Mouse (Mus musculus): ENCODE results near the gene Elmo1. TPM values are rescaled to one million over a fixed set of nuclear protein-coding genes. Genes with fewer than 3 reads are reported as not detected.

The Elmo1 gene
- polyA plus RNA-seq, 1 experiment from 2014 or later = 21.4 TPM

- Histone ChIP-seq H3K27me3 (replicated peaks; ENCODE audit: control insufficient read depth, insufficient read depth, low read length) (no peaks in the 10 kb centered on the region), H3K4me1 (ENCODE audit: control insufficient read depth, insufficient read depth, low read length) (no peaks in the 10 kb centered on the region), H3K36me3 (ENCODE audit: control insufficient read depth, insufficient read depth, low read length) (no peaks in the 10 kb centered on the region), H3K9me3 (ENCODE audit: control insufficient read depth, low read length) (no peaks in the 10 kb centered on the region), H3K27ac (replicated peaks; ENCODE audit: low read depth, low read length) (no peak overlapping the region), H3K4me2 (ENCODE audit: low read depth, low read length) (no peak overlapping the region), H3K4me3 (ENCODE audit: low read depth, low read length) (no peak overlapping the region), H3K9ac (ENCODE audit: low read depth, low read length) (no peak overlapping the region)
- 94% methylated on average over 3 of the region's 3 CpGs for WGBS
- ATAC-seq (ENCODE audit: low read depth) (no peak), DNase-seq (ENCODE audit: low spot score) (no peak)
Measured at GRCm38 (mm10) chr13:20342881-20343280, 252.5 kb downstream of the Elmo1 start.

GRCm38 (mm10) chr13:20349754-20350153 lies 259.4 kb downstream of the Elmo1 start:
- ATAC-seq (ENCODE audit: low read depth) = no peak
- WGBS = 73% methylated on average over 1 of the region's 1 CpGs
- H3K27me3 ChIP-seq (replicated peaks; ENCODE audit: control insufficient read depth, insufficient read depth, low read length) = no peaks in the 10 kb centered on the region

GRCm38 (mm10) chr13:20352631-20353030 lies 262.2 kb downstream of the Elmo1 start:
- Histone ChIP-seq H3K9me3 (ENCODE audit: control insufficient read depth, low read length) (no peaks in the 10 kb centered on the region), H3K4me1 (ENCODE audit: control insufficient read depth, insufficient read depth, low read length) (no peaks in the 10 kb centered on the region), H3K4me2 (ENCODE audit: low read depth, low read length) (no peak overlapping the region), H3K27me3 (replicated peaks; ENCODE audit: control insufficient read depth, insufficient read depth, low read length) (no peaks in the 10 kb centered on the region), H3K9ac (ENCODE audit: low read depth, low read length) (no peak overlapping the region), H3K27ac (replicated peaks; ENCODE audit: low read depth, low read length) (no peak overlapping the region), H3K4me3 (ENCODE audit: low read depth, low read length) (no peak overlapping the region), H3K36me3 (ENCODE audit: control insufficient read depth, insufficient read depth, low read length) (no peaks in the 10 kb centered on the region)
- WGBS = 96% methylated on average over 2 of the region's 2 CpGs
- ATAC-seq (ENCODE audit: low read depth) (no peak), DNase-seq (ENCODE audit: low spot score) (no peak)

More at GRCm38 (mm10) chr13:20349754-20350153, 259.4 kb downstream of the Elmo1 start:
- H3K4me3 ChIP-seq (ENCODE audit: low read depth, low read length) = no peak overlapping the region
- H3K36me3 ChIP-seq (ENCODE audit: control insufficient read depth, insufficient read depth, low read length) = no peaks in the 10 kb centered on the region
- no peak overlapping the region for H3K27ac ChIP-seq (replicated peaks; ENCODE audit: low read depth, low read length)
- H3K9me3 ChIP-seq (ENCODE audit: control insufficient read depth, low read length) = no peaks in the 10 kb centered on the region
- DNase-seq (ENCODE audit: low spot score) = no peak
- H3K9ac ChIP-seq (ENCODE audit: low read depth, low read length) = no peak overlapping the region
- H3K4me1 ChIP-seq (ENCODE audit: control insufficient read depth, insufficient read depth, low read length) = no peaks in the 10 kb centered on the region
- no peak overlapping the region for H3K4me2 ChIP-seq (ENCODE audit: low read depth, low read length)

GRCm38 (mm10) chr13:20353862-20354603 lies 263.6 kb downstream of the Elmo1 start:
- Histone ChIP-seq H3K36me3 (ENCODE audit: control insufficient read depth, insufficient read depth, low read length) (no peaks in the 10 kb centered on the region), H3K9me3 (ENCODE audit: control insufficient read depth, low read length) (no peaks in the 10 kb centered on the region), H3K4me1 (ENCODE audit: control insufficient read depth, insufficient read depth, low read length) (no peaks in the 10 kb centered on the region), H3K27me3 (replicated peaks; ENCODE audit: control insufficient read depth, insufficient read depth, low read length) (no peaks in the 10 kb centered on the region), H3K4me3 (ENCODE audit: low read depth, low read length) (no peak overlapping the region), H3K9ac (ENCODE audit: low read depth, low read length) (no peak overlapping the region), H3K27ac (replicated peaks; ENCODE audit: low read depth, low read length) (no peak overlapping the region), H3K4me2 (ENCODE audit: low read depth, low read length) (no peak overlapping the region)
- 39% methylated on average over 10 of the region's 10 CpGs for WGBS
- peak; percentile 37; the same call in 1 of the 2 replicates for ATAC-seq (ENCODE audit: low read depth)
- peak; percentile 51 for DNase-seq (ENCODE audit: low spot score)

- Histone ChIP-seq H3K4me2 (ENCODE audit: low read depth, low read length) (no peak overlapping the region), H3K4me3 (ENCODE audit: low read depth, low read length) (no peak overlapping the region), H3K9me3 (ENCODE audit: control insufficient read depth, low read length) (no peaks in the 10 kb centered on the region), H3K36me3 (ENCODE audit: control insufficient read depth, insufficient read depth, low read length) (no peaks in the 10 kb centered on the region), H3K4me1 (ENCODE audit: control insufficient read depth, insufficient read depth, low read length) (no peaks in the 10 kb centered on the region), H3K9ac (ENCODE audit: low read depth, low read length) (no peak overlapping the region), H3K27ac (replicated peaks; ENCODE audit: low read depth, low read length) (no peak overlapping the region), H3K27me3 (replicated peaks; ENCODE audit: control insufficient read depth, insufficient read depth, low read length) (no peaks in the 10 kb centered on the region)
- WGBS = 64% methylated on average over 5 of the region's 5 CpGs
- DNase-seq (ENCODE audit: low spot score) (peak; percentile 70), ATAC-seq (ENCODE audit: low read depth) (peak; percentile 86)
Measured at GRCm38 (mm10) chr13:20354604-20354999, 264.2 kb downstream of the Elmo1 start.

- ATAC-seq (ENCODE audit: low read depth) (no peak), DNase-seq (ENCODE audit: low spot score) (no peak)
- Histone ChIP-seq H3K27me3 (replicated peaks; ENCODE audit: control insufficient read depth, insufficient read depth, low read length) (no peaks in the 10 kb centered on the region), H3K36me3 (ENCODE audit: control insufficient read depth, insufficient read depth, low read length) (no peaks in the 10 kb centered on the region), H3K9me3 (ENCODE audit: control insufficient read depth, low read length) (no peaks in the 10 kb centered on the region), H3K9ac (ENCODE audit: low read depth, low read length) (no peak overlapping the region), H3K4me2 (ENCODE audit: low read depth, low read length) (no peak overlapping the region), H3K4me3 (ENCODE audit: low read depth, low read length) (no peak overlapping the region), H3K4me1 (ENCODE audit: control insufficient read depth, insufficient read depth, low read length) (no peaks in the 10 kb centered on the region), H3K27ac (replicated peaks; ENCODE audit: low read depth, low read length) (no peak overlapping the region)
- 79% methylated on average over 2 of the region's 2 CpGs for WGBS
Measured at GRCm38 (mm10) chr13:20362541-20362940, 272.1 kb downstream of the Elmo1 start.

GRCm38 (mm10) chr13:20365828-20366593 lies 275.6 kb downstream of the Elmo1 start:
- ATAC-seq (ENCODE audit: low read depth) (no peak), DNase-seq (ENCODE audit: low spot score) (no peak)
- no peaks in the 10 kb centered on the region for H3K36me3 ChIP-seq (ENCODE audit: control insufficient read depth, insufficient read depth, low read length)
- 54% methylated on average over 7 of the region's 7 CpGs for WGBS
- no peak overlapping the region for H3K9ac ChIP-seq (ENCODE audit: low read depth, low read length)
- no peak overlapping the region for H3K4me2 ChIP-seq (ENCODE audit: low read depth, low read length)
- no peaks in the 10 kb centered on the region for H3K27me3 ChIP-seq (replicated peaks; ENCODE audit: control insufficient read depth, insufficient read depth, low read length)
- no peak overlapping the region for H3K27ac ChIP-seq (replicated peaks; ENCODE audit: low read depth, low read length)
- no peaks in the 10 kb centered on the region for H3K4me1 ChIP-seq (ENCODE audit: control insufficient read depth, insufficient read depth, low read length)
- H3K9me3 ChIP-seq (ENCODE audit: control insufficient read depth, low read length) = no peaks in the 10 kb centered on the region
- H3K4me3 ChIP-seq (ENCODE audit: low read depth, low read length) = no peak overlapping the region

- Histone ChIP-seq H3K27ac (replicated peaks; ENCODE audit: low read depth, low read length) (no peak overlapping the region), H3K27me3 (replicated peaks; ENCODE audit: control insufficient read depth, insufficient read depth, low read length) (no peaks in the 10 kb centered on the region), H3K9ac (ENCODE audit: low read depth, low read length) (no peak overlapping the region), H3K36me3 (ENCODE audit: control insufficient read depth, insufficient read depth, low read length) (no peaks in the 10 kb centered on the region), H3K4me3 (ENCODE audit: low read depth, low read length) (no peak overlapping the region), H3K9me3 (ENCODE audit: control insufficient read depth, low read length) (no peaks in the 10 kb centered on the region), H3K4me1 (ENCODE audit: control insufficient read depth, insufficient read depth, low read length) (no peaks in the 10 kb centered on the region), H3K4me2 (ENCODE audit: low read depth, low read length) (no peak overlapping the region)
- WGBS = 84% methylated on average over 5 of the region's 5 CpGs
- ATAC-seq (ENCODE audit: low read depth) (no peak), DNase-seq (ENCODE audit: low spot score) (no peak)
Measured at GRCm38 (mm10) chr13:20370036-20370802, 279.8 kb downstream of the Elmo1 start.

Measured in embryonic facial prominence, embryonic 14.5 days (tissue).